Mouse (Mus musculus) lung, embryonic 16.5 days (tissue): ENCODE measurements around the gene Bcl11b. TPM values are rescaled to one million over a fixed set of nuclear protein-coding genes. Genes with fewer than 3 reads are reported as not detected.

ENCODE experiments used
- polyA plus RNA-seq: library from polyadenylated mRNA; unstranded; fragments of >200 nt; fragmentation: Nextera tagmentation; extraction: Ambion mirVana; gene quantifications from 2 replicates; pipeline ENCODE4 v1.2.1, GENCODE M21; 2015

Bcl11b gene
- polyA plus RNA-seq, 1 experiment from 2014 or later, result 2.1 TPM

Other genes starting within 250 kb of the Bcl11b start
- 85.0 and 88.8 TPM in 2 replicates for gene Setd3, start 175.7 kb upstream of the Bcl11b start, polyA plus RNA-seq
- gene Ccnk, start 176.0 kb upstream of the Bcl11b start, polyA plus RNA-seq, result 2.4 and 4.4 TPM in 2 replicates